Mouse (Mus musculus) liver, adult 2 months (tissue): ENCODE measurements at regions not wholly inside any gene's neighbourhood (a gene's known extent, or its start where the extent isn't known, plus 50 kb on each side); places are given as distances from the start of the nearest gene placed in this dataset.

ENCODE experiments used
- CTCF ChIP-seq: fragments of 200-500 bp; IDR thresholded peaks from 2 replicates; pipeline ENCODE4 v1.5.1; 2011; ENCODE audit warnings: low read depth, low read length, control low read depth
- POLR2A ChIP-seq: fragments of 200-500 bp; IDR thresholded peaks from 2 replicates; pipeline ENCODE4 v1.6.1; 2011; ENCODE audit warnings: low read length, control low read depth; ENCODE audit not compliant: insufficient read depth; ENCODE audit errors: extremely low read depth

- no peak for TF ChIP-seq POLR2A
- TF ChIP-seq CTCF = no peak
Observed at GRCm38 (mm10) chr12:104580796-104581195, 107.7 kb upstream of the Gsc start.
